Mouse (Mus musculus): ENCODE results near the gene N4bp2l2.
"Not testable (repeated sequence)": the region's sequence is repeated elsewhere in the genome, so short reads cannot be mapped to it uniquely, and the experiment has no call there.

The N4bp2l2 gene

DNA sequence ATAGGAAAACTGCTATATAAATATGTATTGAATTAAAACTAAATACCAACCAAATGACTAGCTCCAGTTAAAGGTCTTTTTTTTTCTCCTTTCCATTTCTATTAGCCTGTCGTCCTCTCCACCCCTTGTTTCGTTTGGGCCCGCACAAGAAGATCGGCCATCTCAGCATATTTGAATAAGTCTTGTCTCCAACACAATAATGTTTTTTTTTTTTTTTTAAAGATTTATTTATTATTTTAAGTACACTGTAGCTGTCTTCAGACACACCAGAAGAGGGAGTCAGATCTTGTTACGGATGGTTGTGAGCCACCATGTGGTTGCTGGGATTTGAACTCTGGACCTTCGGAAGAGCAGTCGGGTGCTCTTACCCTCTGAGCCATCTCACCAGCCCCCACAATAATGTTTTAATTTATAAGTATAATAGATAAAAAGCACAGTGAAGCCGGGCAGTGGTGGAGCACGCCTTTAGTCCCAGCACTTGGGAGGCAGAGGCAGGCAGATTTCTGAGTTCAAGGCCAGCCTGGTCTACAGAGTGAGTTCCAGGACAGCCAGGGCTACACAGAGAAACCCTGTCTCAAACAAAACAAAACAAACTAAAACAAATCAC lies at the start of gene N4bp2l2:
Gene N4bp2l2 (minus strand): TSS at position 51 of the 607 bp plus-strand sequence.
- ATAC-seq (ENCODE audit: insufficient number of reproducible peaks, low FRiP score, low TSS enrichment): not testable (repeated sequence)

DNA sequence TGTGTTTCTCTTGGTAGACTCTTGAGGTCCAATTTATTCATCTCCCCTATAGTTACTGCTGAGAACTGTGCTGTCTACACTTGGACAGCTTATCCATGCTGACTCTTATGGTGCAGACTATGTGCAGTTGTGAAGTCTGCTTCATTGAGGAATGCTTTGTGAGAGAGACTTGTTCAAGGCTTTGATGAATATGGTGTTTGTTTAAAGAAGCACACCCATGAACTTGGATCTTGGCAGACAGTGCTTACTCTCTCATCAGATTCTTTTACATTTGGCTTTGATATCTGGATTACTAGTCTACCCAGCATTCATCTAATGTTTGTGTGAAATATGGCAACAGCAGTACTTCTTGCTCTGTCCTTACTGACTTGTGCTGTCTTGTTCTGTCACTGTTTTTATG lies 47.4 kb upstream of the N4bp2l2 start:
- ATAC-seq (ENCODE audit: insufficient number of reproducible peaks, low FRiP score, low TSS enrichment): no peak

DNA sequence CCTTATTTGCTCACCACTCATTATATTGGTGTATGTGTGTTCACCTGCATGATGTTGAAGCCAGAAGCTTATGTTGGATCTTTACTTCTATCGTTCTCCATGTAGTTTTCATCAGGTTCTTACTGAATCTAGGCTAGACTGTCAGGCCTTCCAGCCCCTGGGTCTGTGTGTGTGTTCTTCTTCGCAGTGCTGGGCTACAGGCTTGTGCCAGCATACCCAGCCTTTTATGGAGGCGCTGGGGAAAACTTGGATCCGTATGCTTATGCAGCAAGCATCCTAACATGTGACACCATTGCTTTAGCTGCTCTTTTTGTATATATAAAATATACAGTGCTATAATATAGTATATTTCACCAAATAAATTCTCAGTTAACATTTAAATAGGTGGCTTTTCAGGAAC lies 45.5 kb upstream of the N4bp2l2 start:
- no peak for ATAC-seq (ENCODE audit: insufficient number of reproducible peaks, low FRiP score, low TSS enrichment)

DNA sequence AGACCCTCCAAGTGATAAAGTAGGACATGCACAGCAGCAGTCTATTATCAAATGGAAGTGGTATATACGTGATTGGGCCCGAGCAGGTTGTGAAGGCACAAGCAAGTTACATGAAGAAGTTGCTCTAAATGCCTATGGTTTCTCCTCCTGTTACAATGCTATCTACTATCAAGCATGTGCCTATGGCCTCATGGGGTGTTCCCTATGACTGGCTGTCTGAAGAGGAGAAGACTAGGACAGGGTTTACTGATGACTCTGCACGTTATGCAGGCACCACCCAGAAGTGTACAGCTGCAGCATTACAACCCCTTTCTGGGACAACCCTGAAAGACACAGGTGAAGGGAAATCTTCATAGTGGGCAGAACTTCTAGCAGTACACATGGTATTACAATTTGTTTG lies 41.2 kb upstream of the N4bp2l2 start:
- not testable (repeated sequence) for ATAC-seq (ENCODE audit: insufficient number of reproducible peaks, low FRiP score, low TSS enrichment)

DNA sequence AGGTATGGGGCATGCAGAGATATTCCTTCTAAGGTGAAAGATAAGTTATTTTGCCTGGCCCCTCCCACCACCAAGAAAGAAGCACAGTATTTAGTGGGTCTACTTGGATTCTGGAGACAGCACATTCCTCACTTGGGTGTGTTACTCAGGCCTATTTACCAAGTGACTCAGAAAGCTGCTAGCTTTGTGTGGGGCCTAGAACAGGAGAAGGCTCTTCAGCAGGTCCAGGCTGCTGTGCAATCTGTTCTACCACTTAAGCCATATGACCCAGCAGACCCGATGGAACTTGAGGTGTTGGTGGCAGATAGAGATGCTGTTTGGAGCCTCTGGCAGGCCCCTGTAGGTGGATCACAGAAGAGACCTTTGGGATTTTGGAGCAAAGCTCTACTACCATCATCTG lies 40.7 kb upstream of the N4bp2l2 start:
- not testable (repeated sequence) for ATAC-seq (ENCODE audit: insufficient number of reproducible peaks, low FRiP score, low TSS enrichment)

DNA sequence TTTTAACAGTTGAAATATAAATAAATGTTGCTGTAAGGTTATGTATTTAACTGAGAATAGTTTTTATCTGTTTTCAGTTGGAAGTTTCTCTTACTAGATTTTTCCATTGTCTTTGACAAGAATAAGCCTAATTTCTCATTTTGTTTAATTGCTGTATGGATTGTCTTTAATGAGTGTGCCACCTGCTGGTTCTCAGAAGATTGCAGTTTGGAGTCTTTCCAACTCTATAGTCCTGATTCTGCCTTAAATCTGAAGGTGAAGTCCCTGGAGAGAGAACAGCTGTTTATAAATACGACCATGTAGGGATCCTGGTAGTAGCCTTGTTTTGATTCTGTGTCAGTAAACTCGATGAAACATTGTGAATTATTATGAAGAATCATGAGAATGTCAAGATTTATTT lies 36.7 kb upstream of the N4bp2l2 start:
- no peak for ATAC-seq (ENCODE audit: insufficient number of reproducible peaks, low FRiP score, low TSS enrichment)

DNA sequence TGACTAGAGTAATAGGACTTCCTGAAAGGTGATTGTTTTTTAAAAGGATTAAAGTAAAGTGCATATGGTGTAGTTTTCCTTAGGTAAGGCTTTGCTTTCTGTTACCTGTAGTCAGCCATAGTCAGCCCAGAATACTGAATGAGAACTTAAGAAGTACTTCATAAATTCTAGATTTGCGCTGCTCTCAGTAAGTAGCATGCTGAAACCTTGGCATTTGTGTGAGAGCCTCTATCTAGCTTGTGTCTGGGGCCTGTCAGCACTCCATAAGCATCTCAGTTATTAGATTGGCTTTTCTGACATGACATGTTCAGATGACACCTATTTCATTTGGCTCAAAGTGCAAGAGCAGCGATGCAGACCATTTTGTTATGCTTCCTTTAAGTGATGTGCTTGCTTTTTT lies 27.3 kb upstream of the N4bp2l2 start:
- no peak for ATAC-seq (ENCODE audit: insufficient number of reproducible peaks, low FRiP score, low TSS enrichment)

DNA sequence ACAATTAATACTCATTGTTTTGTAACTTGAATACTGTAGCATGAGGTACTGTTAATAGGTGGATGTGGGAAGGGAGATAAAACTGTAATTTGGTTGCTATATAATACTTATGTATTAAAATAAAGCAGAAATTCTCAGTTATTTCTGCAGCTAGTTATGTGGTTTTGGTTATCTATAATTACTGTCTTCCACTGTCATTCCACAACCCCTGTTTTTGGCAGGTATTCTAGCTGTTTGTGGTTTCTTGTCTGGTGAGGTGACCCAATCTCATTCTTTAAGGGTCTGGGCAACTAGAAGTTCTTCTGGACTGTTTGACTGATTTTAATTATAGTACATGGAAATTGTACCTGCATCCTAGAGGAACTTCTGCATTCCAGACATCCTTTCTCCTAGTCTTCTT lies 24.7 kb upstream of the N4bp2l2 start:
- ATAC-seq (ENCODE audit: insufficient number of reproducible peaks, low FRiP score, low TSS enrichment): no peak

DNA sequence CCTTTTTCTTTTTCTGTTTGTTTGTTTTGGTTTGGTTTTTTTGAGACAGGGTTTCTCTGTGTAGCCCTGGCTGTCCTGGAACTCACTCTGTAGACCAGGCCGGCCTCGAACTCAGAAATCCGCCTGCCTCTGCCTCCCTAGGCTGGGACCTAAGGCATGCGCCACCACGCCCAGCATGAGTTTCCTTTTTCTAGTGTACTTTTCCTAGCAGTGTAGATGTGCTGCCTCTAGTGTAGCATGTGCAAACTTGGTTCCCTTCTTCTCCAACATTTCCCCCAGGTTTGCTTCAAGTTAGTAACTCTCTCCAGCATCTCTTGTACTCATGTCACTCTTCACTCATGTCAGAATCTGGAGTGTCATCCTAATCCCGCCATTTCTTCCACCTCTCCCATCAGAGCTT lies 16.9 kb upstream of the N4bp2l2 start:
- not testable (repeated sequence) for ATAC-seq (ENCODE audit: insufficient number of reproducible peaks, low FRiP score, low TSS enrichment)

DNA sequence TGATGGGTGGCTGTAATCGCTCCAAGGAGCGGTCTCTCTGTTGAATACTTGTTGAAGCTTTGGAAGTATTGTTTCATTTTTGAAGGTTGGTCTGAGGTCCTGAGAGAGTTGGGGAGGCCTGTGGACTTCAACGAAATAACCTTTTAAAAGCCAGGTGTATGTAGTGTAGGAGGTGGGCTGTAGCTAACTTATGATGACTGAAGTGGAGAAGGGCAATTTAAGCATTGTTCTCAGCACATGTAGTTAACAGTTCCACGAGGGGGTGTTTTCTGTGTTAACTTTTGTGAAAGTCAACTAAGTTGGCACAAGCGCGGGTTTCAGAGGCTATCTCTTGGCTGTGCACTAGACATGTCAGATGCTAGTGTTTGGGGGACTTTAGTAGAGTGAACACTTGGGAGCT lies 8.9 kb upstream of the N4bp2l2 start:
- no peak for ATAC-seq (ENCODE audit: insufficient number of reproducible peaks, low FRiP score, low TSS enrichment)

DNA sequence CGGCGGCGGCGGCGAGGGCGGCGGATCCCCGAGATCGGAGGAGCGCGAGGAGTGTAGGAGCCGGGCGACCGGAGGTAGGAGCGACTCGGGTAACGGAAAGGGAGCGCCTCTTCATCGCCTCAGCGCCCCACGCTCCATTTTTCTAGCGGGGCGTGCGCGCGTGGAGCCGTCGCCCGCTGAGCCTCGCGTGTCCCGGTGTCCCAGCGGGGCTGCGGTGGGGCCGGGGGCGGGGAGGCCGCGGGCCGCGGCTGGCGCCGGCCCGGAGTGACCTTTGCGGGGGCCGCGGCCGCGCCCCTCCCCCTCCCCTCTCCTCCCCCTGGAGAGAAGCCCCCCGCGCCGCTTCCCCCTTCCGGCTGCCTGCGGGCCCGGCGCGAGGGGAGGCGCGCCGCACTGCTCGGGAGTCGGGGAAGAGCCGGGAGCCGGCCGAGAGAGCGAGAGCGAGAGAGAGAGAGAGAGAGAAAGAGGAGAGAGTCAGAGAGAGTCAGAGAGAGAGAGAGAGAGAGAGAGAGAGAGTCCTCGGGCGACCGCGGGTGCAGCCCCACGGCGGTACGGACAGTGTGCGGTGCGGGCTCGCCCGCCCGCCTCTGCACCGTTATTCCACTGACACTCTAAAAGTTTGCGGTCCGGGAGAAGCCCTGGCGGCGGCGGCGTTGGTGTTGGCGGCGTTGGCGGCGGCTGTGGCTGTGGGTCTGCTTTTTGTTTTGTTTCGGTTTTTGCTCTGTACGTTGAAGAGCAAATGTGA lies 8.1 kb upstream of the N4bp2l2 start:
- ATAC-seq (ENCODE audit: insufficient number of reproducible peaks, low FRiP score, low TSS enrichment): no peak

DNA sequence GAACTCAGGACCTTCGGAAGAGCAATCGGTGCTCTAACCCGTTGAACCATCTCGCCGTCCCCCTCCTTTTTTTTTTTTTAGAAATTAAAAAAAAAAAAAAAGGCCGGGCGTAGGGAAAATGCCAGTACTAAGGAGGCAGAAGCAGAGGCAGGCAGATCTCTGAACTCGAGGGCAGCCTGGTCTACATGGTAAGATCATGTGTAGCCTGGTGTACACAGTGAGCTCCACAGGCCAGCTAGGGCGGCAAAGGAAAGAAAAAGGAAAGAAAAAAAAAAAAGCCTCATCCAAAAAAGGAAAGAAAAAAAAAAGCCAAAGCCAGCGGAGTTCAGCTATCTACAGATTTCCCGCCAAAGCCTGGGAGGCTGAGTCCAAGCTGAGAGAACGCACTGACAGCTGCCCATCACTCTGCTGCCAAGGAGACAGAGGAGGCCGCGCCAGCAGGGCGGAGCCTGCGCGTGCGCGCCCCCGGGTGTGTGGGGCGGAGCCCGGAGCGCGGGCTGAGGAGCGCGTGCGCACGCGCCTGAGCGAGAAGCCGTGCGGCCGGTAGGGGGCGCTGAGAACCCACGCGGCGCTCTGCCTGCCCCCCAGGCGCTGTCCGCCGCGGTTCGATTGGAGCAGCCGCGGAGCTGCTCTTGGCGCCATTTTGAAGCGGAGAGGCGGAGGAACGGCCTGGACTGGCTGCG lies 7.3 kb upstream of the N4bp2l2 start, which contains the start of gene Pds5b:
Gene Pds5b (plus strand): TSS at position 587 of the 683 bp plus-strand sequence.
- ATAC-seq (ENCODE audit: insufficient number of reproducible peaks, low FRiP score, low TSS enrichment): peak; percentile 95

DNA sequence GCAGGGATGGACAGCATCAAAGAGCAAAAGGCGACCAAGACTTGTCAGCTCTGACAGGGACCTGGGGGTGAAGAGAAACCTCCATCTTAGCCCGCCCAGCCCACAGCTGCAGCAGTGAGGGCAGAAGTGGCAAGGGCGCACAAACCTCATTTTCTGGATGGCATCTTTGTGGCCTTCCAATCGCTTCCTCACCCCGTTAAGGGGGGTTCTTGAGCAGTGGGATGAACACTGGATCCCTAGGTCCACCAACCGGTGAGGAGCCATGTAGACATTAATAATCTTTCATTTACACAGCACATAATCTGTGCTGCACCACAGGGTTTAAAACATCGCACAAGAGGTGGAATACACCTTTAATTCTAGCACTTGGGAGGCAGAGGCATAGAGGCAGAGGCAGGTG lies 6.4 kb upstream of the N4bp2l2 start:
- no peak for ATAC-seq (ENCODE audit: insufficient number of reproducible peaks, low FRiP score, low TSS enrichment)

DNA sequence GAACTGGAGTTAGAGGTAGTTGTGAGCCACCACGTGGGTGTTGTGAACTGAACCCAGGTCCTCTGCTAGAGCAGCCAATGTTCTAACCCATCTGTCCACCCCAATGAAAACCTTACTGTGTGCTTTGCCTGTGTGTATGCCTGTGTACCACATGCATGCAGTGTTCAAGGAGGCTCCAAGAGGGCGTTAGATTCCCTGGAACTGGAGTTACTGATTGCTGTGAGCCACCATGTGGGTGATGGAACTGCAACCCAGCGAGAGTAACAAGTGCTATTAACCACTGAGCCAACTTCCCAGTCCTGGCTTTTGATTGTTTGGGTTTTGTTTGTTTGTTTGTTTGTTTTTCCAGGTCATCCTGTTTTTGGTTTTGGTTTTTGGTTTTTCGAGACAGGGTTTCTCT lies 2.7 kb upstream of the N4bp2l2 start:
- no peak for ATAC-seq (ENCODE audit: insufficient number of reproducible peaks, low FRiP score, low TSS enrichment)

DNA sequence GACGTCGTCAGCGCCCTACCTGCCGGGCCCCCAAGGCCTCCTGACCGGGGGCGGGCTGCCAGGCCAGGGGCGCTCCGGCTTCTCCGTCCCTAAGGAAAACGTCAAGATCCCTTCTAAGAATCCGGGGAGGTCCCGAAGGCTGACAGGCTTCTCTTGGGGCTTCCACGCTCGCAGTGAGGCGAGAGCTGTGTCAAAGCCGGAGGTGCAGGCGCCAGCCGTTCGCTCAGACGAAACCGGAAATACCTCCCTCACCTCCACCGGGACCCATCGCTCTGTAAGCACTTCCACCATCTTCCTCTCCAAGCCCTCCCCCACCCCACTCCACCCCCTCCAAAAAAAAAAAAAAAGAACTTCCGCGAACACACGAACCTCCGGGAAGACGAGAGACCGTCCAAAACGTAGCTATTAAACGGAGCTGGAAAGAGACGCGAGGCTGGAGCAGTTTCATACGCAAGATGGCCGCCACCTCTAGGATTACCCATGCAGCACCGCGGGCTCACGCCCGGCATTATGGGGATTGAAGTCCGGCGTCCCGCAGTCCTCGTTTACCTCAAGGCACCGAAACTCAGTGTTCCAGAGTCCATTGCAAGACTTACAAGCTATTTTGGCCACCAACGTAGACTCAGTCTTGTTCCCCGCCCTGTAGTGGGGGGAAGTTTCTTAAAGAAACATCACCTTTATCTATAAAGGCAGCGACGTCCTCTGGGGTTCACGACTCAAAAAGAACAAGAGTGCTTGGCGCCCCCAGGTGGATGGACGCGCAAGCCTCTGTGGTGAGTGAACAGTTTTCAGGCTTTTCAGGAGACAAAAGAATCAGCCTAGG lies 640 bp downstream of the N4bp2l2 start:
- peak; percentile 99 for ATAC-seq (ENCODE audit: insufficient number of reproducible peaks, low FRiP score, low TSS enrichment)

DNA sequence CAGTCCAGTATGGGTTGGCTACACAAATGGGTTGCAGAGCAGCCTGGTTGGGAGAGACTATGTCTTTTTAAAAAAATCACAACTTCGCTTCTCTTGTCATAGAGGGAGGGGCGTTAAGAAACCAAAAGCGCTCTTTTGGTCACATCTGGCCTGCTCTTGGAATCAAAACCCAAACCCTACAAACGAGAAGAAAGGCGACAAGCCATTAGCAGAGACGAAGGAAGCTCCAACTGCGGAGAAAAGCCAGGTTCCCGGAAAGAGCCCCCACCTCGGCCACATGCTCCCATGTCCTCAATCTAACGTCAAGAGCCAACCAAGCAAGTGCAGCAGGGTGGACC lies 1.2 kb downstream of the N4bp2l2 start:
- ATAC-seq (ENCODE audit: insufficient number of reproducible peaks, low FRiP score, low TSS enrichment): no peak; the same call in 1 of the 2 replicates

DNA sequence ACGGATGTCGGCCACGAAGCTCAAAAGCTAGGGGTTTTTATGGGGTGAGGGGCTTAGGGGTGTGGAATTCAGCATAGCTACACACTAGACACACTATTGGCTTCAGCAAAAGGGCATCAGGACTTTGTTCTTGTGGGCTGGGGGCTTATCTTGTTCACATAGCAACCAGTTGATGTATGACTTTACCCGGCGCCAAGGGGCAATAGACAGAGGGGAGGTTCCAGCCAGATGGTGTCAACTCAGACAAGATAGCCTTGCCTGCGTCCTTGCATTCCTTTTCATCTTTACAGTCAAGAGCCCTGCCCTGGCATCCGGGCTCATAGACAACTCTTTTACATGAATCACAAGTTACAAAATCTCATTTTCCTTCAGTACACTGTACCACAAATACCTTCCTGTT lies 2.1 kb downstream of the N4bp2l2 start:
- not testable (repeated sequence) for ATAC-seq (ENCODE audit: insufficient number of reproducible peaks, low FRiP score, low TSS enrichment)

DNA sequence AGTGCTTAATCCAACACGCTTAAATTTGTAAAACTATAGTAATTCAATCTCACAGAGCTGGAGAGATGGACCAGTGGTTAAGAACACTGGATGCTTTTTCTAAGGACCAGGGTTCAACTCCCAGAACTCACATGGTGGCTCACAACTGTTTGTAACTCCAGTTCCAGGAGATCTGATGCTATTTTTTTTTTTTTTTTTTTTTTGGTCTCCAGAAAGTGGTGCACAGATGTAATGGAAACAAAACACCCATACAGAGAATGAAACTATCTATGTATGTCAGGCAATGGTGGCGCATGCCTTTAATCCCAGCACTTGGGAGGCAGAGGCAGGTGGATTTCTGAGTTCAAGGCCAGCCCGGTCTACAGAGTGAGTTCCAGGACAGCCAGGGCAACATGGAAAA lies 5.7 kb downstream of the N4bp2l2 start:
- ATAC-seq (ENCODE audit: insufficient number of reproducible peaks, low FRiP score, low TSS enrichment): not testable (repeated sequence)

DNA sequence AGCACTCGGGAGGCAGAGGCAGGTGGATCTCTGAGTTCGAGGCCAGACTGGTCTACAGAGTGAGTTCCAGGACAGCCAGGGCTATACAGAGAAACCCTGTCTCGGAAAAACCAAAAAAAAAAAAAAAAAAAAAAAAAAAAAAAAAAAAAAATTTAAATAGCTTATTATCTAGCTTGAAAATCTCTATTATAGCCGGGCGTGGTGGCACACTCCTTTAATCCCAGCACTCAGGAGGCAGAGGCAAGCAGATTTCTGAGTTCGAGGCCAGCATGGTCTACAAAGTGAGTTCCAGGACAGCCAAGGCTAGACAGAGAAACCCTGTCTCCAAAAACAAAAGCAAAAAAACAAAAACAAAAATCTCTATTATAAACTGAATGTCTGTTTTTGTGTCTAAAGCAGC lies 6.6 kb downstream of the N4bp2l2 start:
- not testable (repeated sequence) for ATAC-seq (ENCODE audit: insufficient number of reproducible peaks, low FRiP score, low TSS enrichment)

DNA sequence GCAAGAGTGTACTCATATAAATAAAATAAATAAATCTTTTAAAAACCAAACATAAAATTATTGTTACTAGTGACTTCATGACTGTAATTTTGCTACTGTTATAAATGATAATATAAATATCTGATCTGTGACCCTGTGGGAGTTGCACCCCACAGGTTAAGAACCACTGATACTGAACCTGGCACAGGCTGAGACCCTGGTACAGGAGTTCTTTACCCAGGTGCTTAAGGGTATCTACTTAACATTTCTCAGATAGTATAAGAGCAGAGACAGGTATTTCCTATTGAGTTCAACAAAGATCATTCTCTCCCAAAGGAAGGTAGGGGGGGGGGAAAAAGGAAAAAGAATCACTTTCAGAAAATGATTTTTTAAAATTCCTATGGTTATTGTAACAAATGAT lies 11.4 kb downstream of the N4bp2l2 start:
- ATAC-seq (ENCODE audit: insufficient number of reproducible peaks, low FRiP score, low TSS enrichment): no peak

DNA sequence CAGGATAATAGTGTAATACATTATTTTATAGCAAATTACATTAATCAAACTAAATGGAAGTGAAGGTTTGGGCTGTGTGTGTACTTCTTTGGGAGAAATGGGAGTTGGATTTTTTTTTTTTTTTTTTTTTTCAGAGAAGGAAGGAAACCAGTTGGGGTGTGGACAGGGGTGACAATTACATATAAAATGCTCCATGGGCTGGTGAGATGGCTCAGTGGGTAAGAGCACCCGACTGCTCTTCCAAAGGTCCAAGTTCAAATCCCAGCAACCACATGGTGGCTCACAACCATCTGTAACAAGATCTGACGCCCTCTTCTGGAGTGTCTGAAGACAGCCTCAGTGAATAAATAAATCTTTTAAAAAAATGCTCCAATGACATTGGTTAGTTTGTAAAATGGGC lies 13.4 kb downstream of the N4bp2l2 start:
- no peak for ATAC-seq (ENCODE audit: insufficient number of reproducible peaks, low FRiP score, low TSS enrichment)
